Mouse (Mus musculus) adrenal gland, postnatal 10 days (tissue): ENCODE measurements around the gene Eml1. TPM values are rescaled to one million over a fixed set of nuclear protein-coding genes. Genes with fewer than 3 reads are reported as not detected.

Experiments
- DNase-seq: peaks from one replicate; pipeline ENCODE4 v3.0.0; 2021; ENCODE audit warnings: mixed read lengths
- total RNA-seq, 2 experiments: library from RNA; stranded (reverse); gene quantifications; 2 replicates each; pipeline ENCODE4 v1.2.3; 2021

The Eml1 gene
- total RNA-seq, 2 experiments from 2014 or later = 32.8 to 36.7 TPM

DNA sequence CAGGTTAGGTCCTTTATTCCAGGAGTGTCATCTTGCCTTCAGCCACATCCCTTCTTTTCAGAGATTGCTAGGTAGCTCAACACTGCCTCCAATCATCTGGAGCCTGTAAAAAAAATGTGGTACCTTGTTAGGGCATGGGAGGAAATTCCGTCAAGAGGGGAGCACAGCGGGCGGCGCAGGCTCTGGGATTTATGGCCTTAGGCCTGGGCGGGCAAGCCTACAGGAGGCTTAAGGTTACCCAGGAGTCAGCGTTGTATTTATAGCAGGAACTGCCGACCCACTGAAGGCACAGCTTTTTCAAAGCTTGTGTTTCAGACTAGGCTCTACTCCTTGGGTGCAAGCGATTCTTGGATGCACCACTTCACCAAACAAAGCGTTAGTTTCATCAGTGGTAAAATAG lies 2.9 kb downstream of the Eml1 start:
- no peak for DNase-seq

DNA sequence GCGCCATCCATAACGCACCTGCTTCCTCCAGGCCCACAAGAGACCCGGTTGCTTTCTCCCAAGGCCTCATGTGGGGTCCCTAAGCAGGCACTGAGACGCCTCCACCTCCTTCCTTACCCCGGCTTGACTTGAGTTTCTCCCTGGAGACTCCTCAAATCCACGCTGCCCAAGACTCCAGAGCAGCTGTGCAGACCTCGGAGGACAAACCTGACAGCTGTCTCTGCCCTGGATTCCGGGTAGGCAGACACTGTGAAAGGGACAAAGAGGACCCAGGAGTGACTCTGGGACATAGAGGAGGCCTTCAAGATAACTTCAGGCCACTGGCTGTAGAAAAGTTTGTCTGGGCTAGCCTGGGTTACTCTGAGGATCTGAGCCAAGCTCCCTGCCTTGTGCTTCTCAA lies 3.9 kb downstream of the Eml1 start:
- DNase-seq = no peak

- no peak for DNase-seq
Observed at GRCm38 (mm10) chr12:108378379-108379133, 7.8 kb downstream of the Eml1 start.

GRCm38 (mm10) chr12:108386476-108387232 lies 15.9 kb downstream of the Eml1 start:
- peak; percentile 56 for DNase-seq

DNA sequence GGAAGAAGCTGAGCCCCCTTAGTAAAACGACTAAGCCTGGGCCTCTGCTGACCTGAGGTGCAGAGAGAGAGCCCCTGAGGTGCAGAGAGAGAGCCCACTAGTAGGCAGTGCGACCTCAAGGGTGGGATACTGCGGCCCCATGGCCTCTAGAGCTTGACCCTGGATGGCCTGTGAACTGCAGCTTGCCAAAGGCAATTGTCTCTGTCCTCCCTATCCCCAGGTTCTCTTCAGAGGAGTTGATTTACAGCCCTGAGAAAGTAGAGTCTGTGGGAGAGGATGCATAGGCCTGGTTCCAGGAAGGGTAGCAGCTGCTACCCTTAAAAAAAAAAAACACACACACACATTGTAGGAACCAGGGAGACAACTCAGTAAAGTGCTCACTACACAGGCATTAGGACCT lies 19.0 kb downstream of the Eml1 start:
- DNase-seq = no peak

DNA sequence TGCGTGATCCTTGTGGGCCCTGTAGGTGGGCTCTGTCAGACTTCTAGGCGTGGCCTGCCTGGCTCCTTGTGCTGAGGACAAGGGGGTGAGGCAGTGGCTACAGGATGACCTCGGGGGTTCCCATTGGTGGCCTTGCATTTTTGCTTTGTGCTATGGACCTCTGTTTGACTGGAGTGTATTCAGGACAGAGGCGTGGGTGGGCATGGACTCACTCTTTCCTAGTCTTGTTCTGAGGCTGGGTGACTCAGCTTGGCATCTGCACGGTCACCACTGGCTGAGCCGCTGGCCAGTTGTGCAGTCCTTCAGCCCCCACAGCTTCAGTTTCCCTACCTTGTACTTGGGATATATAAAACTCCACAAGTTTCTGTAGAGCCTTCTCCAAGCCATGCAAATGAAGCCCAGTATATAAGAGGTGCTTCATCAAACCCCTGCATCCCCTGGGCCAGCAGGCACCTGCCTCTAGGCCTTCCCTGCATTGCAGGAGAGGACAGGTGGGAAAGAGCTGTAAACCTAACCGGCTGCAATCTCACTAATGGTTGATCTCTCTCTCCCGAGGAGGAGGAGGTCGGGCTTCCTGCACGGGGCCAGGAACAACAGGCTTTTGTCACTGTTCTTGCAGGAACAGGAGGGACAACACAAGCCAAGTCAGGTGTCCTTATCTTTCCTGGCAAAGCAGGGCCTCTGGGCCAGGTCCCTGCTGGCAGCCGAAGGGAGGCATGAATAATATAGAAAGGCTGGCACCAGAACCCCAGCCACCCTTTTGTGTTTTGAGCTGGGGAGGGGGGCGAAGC lies 21.7 kb downstream of the Eml1 start:
- DNase-seq = peak; percentile 55

- DNase-seq = no peak
Observed at GRCm38 (mm10) chr12:108393082-108393481, 22.3 kb downstream of the Eml1 start.

- DNase-seq = peak; percentile 95
Observed at GRCm38 (mm10) chr12:108393637-108394036, 22.9 kb downstream of the Eml1 start.

DNA sequence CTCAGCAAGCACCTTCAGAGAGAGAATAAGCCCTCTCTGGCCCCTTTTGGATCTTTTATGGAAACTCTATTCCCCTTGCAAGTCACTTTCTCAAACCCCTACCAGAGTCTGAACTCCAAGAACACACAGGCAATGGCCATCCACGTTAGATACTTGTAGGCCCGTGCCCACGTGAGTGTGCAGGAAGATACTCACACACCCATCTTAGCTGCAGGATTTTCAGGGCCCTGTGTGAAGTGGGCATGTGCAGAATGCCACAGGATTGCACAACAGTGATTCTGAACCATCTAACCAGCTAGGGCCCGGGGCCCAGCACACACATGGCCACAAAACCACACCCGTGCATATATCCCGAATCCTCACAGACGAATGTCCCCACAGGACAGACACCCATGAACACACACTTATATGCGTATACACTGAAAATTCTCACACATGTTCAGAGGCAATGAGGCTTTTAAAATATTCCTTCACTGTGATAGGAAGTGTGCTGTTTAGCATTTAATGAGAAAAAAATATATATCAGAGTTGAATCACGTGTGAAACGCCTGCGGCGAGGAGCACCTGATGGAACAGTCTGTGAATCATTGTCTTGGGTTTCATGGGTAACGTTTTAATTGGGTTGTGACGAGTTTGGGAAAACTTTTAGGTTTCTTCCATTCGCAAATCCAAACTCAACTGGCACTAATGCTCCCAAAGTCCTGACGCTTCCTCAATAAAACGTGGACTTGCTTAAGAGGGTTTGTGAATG lies 24.0 kb downstream of the Eml1 start:
- DNase-seq = no peak

- no peak for DNase-seq
Observed at GRCm38 (mm10) chr12:108395285-108395660, 24.5 kb downstream of the Eml1 start.

DNA sequence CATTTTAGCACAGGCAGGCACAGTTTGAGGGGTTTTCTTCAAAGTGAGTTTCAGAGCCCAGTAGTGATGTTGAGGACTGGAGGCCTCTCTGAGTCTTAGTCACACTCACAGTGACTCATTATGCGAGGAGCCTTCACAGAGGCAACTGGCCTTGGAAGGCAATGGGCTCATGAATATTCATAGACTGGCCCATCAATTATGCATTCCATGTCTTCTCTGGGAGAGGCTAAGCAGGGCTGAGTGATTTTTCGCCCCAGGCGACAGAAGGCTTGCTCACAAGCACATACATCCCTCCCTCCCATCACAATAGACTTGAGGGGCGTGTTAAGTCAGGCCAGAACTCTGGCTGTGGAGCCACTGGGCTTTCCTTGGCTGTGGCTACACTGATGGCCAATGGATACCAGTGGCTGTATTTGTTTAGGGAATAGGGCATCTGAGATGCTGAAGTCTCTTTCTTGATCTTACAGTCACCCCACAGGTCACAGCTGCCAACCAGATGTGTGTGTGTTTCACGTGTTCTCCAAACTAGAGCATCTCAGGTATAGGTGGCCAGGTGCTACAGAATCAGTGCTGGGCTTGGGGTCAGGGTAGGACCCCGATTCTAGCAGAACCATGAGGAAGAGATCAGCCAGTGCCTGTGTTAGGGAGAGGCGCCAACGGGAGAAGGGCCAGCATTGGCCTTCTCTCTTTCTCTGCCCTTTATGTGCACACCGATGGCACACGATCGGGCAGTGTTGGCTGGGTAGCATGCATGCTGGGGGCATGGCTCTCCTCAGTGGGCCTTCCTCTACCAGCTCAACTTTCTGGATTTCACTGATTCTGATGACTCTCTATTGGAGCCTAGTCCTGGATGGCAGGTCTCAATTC lies 25.6 kb downstream of the Eml1 start:
- DNase-seq = peak; percentile 42

GRCm38 (mm10) chr12:108398681-108399080 lies 27.9 kb downstream of the Eml1 start:
- DNase-seq = peak; percentile 41

- no peak for DNase-seq
Observed at GRCm38 (mm10) chr12:108399191-108399590, 28.4 kb downstream of the Eml1 start.

- DNase-seq = no peak
Observed at GRCm38 (mm10) chr12:108400951-108401350, 30.2 kb downstream of the Eml1 start.

DNA sequence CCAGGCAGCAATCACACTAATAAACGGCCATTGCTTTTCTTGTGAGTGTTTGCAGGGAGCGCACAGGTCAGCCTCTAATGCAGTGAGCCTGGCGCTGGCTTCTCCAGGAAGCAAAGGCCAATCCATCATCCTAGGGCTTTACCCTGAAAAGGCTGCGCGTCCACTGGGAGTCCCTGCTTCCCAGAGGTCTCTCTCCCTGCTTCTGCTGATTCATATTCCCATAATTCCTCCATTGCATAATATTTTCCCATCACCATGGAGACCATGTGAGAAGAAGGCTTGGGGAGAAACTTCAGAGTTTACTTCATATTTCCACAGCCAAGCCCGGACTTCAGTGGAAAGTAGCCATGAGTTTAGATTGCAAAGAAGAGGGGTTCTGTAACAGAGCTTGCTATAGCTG lies 33.2 kb downstream of the Eml1 start:
- peak; percentile 54 for DNase-seq

DNA sequence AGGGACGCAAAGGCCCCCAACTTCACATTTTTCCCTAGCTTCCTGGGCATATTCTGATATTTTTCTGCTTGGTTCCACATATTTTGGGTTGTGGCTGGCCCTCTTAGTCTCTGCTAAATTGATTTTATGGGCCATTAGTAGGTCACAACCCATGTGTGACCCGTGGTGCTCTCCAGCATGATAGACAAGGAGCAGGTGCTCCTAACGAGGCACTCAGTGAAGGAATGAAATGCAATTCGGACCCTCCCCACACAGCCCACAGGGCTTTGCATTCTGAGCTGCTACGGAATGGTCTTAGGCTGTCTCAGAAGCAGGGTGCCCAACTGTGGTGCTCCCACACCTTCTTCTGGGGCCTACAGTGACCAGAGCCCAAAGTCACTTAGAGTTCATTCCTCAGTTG lies 38.3 kb downstream of the Eml1 start:
- no peak for DNase-seq

DNA sequence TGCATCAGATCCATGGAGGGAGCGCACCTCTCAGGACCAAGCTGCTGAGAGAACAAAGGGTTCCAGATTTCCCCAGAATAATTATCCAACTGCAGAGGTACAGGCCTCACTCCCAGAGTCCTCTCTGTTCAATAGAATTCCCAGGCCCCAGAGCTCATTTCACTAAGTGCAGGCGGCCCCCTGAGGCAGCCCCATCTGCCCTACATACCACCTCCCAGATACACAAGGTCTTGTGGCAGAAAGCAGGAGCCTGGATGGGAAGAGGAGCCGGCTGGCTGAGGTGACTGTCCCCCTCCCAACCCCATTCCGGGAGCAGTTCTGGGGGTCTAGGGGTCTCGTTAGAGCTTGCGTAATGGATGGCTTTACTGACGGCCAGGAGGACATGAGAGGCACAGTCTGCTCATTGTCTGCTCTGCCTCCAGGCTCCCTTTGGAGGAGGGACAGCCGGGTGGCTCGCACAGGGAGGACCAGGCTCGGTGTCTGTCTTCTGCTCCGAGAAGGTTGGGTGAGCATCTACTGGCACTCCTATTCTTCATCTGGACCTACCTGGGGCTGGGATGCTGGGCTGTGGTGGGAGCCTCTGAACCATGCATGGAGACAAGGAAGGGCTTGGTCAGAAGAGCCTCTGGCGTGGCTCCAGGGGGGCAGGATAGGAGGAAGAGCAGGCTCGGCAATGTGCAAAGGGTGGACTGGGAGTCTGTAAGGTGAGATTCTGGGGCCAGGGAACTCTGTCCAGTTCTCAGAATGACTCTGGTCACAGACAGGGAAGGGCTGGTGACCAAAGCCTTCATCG lies 39.9 kb downstream of the Eml1 start:
- DNase-seq = no peak

DNA sequence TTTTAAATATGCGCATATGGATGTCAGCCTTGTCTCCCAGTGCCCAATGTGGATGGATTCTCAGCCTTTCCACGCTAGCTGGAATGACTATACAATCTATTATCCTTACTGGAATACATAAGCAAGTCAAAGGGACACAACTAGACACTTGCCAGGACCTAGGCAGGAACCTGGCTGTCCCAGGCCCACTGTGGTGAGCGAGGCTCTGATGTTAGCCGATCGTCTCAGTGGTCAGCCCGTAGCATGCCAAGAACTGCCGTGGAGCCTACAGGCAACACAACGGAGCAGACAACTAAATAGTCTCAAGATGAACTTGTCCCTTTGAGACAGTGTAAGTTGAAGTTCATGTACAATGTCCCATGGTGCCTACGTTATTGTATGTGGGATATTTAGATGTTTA lies 44.2 kb downstream of the Eml1 start:
- no peak for DNase-seq

DNA sequence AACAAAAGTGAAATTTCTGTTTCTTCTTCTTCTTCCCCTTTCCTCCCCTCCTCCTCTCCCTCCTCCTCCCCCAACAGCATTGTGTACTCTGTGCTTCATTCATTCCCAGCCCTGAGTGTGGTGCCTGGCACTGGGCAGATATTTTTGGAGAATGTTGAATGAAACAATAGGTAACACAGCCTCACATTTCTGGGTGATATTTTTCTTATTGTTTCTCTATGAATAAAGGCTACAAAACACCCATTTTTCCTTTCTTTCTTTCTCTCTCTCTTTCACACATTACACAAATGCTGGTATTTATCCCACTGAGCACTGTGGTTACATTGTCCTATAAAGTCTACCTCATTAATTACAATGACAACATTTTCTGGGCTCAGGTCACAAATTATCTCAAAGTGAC lies 48.8 kb downstream of the Eml1 start:
- DNase-seq = no peak

DNA sequence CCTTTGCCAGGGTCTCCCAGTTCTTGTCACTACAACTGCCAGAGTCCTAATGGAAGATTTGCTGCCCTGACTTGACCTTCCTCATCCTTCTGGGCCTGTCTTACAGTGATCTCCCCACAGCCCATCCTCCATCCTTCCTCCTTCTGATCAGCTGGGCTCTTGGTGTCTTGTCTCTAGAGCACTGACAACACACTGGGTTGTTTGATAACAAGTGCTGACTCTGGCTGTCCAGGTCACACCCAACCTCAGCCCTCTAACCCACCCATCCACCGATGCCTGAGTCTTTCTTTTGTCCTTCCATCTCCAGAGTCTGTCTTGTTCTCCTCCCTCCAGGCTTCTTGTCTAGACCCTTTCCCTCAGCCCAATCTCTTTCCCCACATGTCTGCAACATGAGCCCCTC lies 50.7 kb downstream of the Eml1 start:
- DNase-seq = no peak

GRCm38 (mm10) chr12:108422495-108422857 lies 51.7 kb downstream of the Eml1 start:
- DNase-seq = peak; percentile 48
